Mouse (Mus musculus): Measurements from ENCODE around the gene Lrrc61. TPM values are rescaled to one million over a fixed set of nuclear protein-coding genes. Genes with fewer than 3 reads are reported as not detected.

Lrrc61 gene
- polyA plus RNA-seq, 1 experiment from 2014 or later = 13.4 TPM

Other genes with a start within 250 kb of the Lrrc61 start
- 21.1 and 25.4 TPM in 2 replicates for gene Krba1, start 159.2 kb upstream of the Lrrc61 start, polyA plus RNA-seq (2015; fragmentation: Nextera tagmentation; extraction: Ambion mirVana)
- gene Zfp467, start 109.0 kb upstream of the Lrrc61 start, polyA plus RNA-seq (2015; fragmentation: Nextera tagmentation; extraction: Ambion mirVana) = 23.9 and 25.6 TPM in 2 replicates
- 0.24 and 0.25 TPM in 2 replicates for gene Sspo, start 106.6 kb upstream of the Lrrc61 start, polyA plus RNA-seq (2015; fragmentation: Nextera tagmentation; extraction: Ambion mirVana)
- 122 and 137 TPM in 2 replicates for gene Atp6v0e2, start 17.2 kb upstream of the Lrrc61 start, polyA plus RNA-seq (2015; fragmentation: Nextera tagmentation; extraction: Ambion mirVana)
- 1.8 and 2.5 TPM in 2 replicates for gene Rarres2, start 18.0 kb downstream of the Lrrc61 start, polyA plus RNA-seq (2015; fragmentation: Nextera tagmentation; extraction: Ambion mirVana)
- gene Gm45021, start 34.8 kb downstream of the Lrrc61 start, polyA plus RNA-seq (2015; fragmentation: Nextera tagmentation; extraction: Ambion mirVana) = not detected in 2 replicates
- gene Repin1, start 39.1 kb downstream of the Lrrc61 start, polyA plus RNA-seq (2015; fragmentation: Nextera tagmentation; extraction: Ambion mirVana) = 35.8 and 38.8 TPM in 2 replicates
- gene Gm44965, start 39.1 kb downstream of the Lrrc61 start, polyA plus RNA-seq (2015; fragmentation: Nextera tagmentation; extraction: Ambion mirVana) = 1.7 TPM in 1 of 2 replicates, not detected in the other
- 13.4 and 13.8 TPM in 2 replicates for gene Zfp775, start 47.3 kb downstream of the Lrrc61 start, polyA plus RNA-seq (2015; fragmentation: Nextera tagmentation; extraction: Ambion mirVana)
- 3.1 and 5.4 TPM in 2 replicates for gene AI854703, start 72.0 kb downstream of the Lrrc61 start, polyA plus RNA-seq (2015; fragmentation: Nextera tagmentation; extraction: Ambion mirVana)
- gene Gimap8, start 92.4 kb downstream of the Lrrc61 start, polyA plus RNA-seq (2015; fragmentation: Nextera tagmentation; extraction: Ambion mirVana) = 0.19 and 0.28 TPM in 2 replicates
- gene Gimap9, start 121.3 kb downstream of the Lrrc61 start, polyA plus RNA-seq (2015; fragmentation: Nextera tagmentation; extraction: Ambion mirVana) = 1.7 and 2.7 TPM in 2 replicates
- gene Gimap4, start 129.8 kb downstream of the Lrrc61 start, polyA plus RNA-seq (2015; fragmentation: Nextera tagmentation; extraction: Ambion mirVana) = 1.9 and 2.2 TPM in 2 replicates
- 4.8 and 5.1 TPM in 2 replicates for gene Gimap6, start 153.4 kb downstream of the Lrrc61 start, polyA plus RNA-seq (2015; fragmentation: Nextera tagmentation; extraction: Ambion mirVana)
- gene Gm28053, start 163.8 kb downstream of the Lrrc61 start, polyA plus RNA-seq (2015; fragmentation: Nextera tagmentation; extraction: Ambion mirVana) = 0.70 and 0.71 TPM in 2 replicates
- not detected in 2 replicates for gene Gimap7, start 163.8 kb downstream of the Lrrc61 start, polyA plus RNA-seq (2015; fragmentation: Nextera tagmentation; extraction: Ambion mirVana)
- gene Gimap1, start 184.3 kb downstream of the Lrrc61 start, polyA plus RNA-seq (2015; fragmentation: Nextera tagmentation; extraction: Ambion mirVana) = 3.4 and 4.1 TPM in 2 replicates
- 0.91 and 1.1 TPM in 2 replicates for gene Gimap5, start 191.4 kb downstream of the Lrrc61 start, polyA plus RNA-seq (2015; fragmentation: Nextera tagmentation; extraction: Ambion mirVana)
- gene Gimap3, start 216.1 kb downstream of the Lrrc61 start, polyA plus RNA-seq (2015; fragmentation: Nextera tagmentation; extraction: Ambion mirVana) = not detected in 2 replicates